Mouse (Mus musculus) liver (tissue): ENCODE measurements at regions not wholly inside any gene's neighbourhood (a gene's known extent, or its start where the extent isn't known, plus 50 kb on each side); places are given as distances from the start of the nearest gene placed in this dataset.

ENCODE experiments used
- DNase-seq: peaks from one replicate; pipeline ENCODE4 v3.0.0-alpha.2; 2020; ENCODE audit warnings: mixed read lengths

- DNase-seq, result no peak
Observed at GRCm38 (mm10) chr8:36304809-36305208, 539.2 kb downstream of the Gm19410 start.

GRCm38 (mm10) chr8:36306336-36306735 is 540.7 kb downstream of the Gm19410 start:
- no peak for DNase-seq

GRCm38 (mm10) chr8:36307496-36307895 is 541.9 kb downstream of the Gm19410 start:
- DNase-seq, result no peak

GRCm38 (mm10) chr8:36308056-36308455 is 542.5 kb downstream of the Gm19410 start:
- DNase-seq, result no peak

- DNase-seq, result no peak
Observed at GRCm38 (mm10) chr8:36309326-36309725, 543.7 kb downstream of the Gm19410 start.

- DNase-seq, result no peak
Observed at GRCm38 (mm10) chr8:36309952-36310351, 544.4 kb downstream of the Gm19410 start.

- no peak for DNase-seq
Observed at GRCm38 (mm10) chr8:36311734-36312133, 546.1 kb downstream of the Gm19410 start.

GRCm38 (mm10) chr8:36312963-36313362 is 547.4 kb downstream of the Gm19410 start:
- no peak for DNase-seq

- DNase-seq, result no peak
Observed at GRCm38 (mm10) chr8:36318396-36318795, 552.8 kb downstream of the Gm19410 start.

- no peak for DNase-seq
Observed at GRCm38 (mm10) chr8:36318884-36319283, 553.3 kb downstream of the Gm19410 start.

- DNase-seq, result no peak
Observed at GRCm38 (mm10) chr8:36319314-36319959, 553.8 kb downstream of the Gm19410 start.

- DNase-seq, result peak; percentile 24
Observed at GRCm38 (mm10) chr8:36322125-36322524, 556.5 kb downstream of the Gm19410 start.

GRCm38 (mm10) chr8:36322578-36322977 is 557.0 kb downstream of the Gm19410 start:
- DNase-seq, result no peak

- no peak for DNase-seq
Observed at GRCm38 (mm10) chr8:36338628-36339027, 573.0 kb downstream of the Gm19410 start.

- DNase-seq, result no peak
Observed at GRCm38 (mm10) chr8:36339449-36339848, 573.9 kb downstream of the Gm19410 start.

- DNase-seq, result no peak
Observed at GRCm38 (mm10) chr8:36340454-36340853, 574.9 kb downstream of the Gm19410 start.

- no peak for DNase-seq
Observed at GRCm38 (mm10) chr8:36341965-36342364, 576.4 kb downstream of the Gm19410 start.

- DNase-seq, result no peak
Observed at GRCm38 (mm10) chr8:36342650-36343049, 577.1 kb downstream of the Gm19410 start.

GRCm38 (mm10) chr8:36346682-36347324 is 581.2 kb downstream of the Gm19410 start:
- DNase-seq, result peak; percentile 73

- DNase-seq, result no peak
Observed at GRCm38 (mm10) chr8:36348067-36348466, 582.5 kb downstream of the Gm19410 start.

- no peak for DNase-seq
Observed at GRCm38 (mm10) chr8:36354926-36355325, 589.3 kb downstream of the Gm19410 start.

GRCm38 (mm10) chr8:36358998-36359397 is 593.4 kb downstream of the Gm19410 start:
- no peak for DNase-seq

GRCm38 (mm10) chr8:36361255-36361654 is 595.7 kb downstream of the Gm19410 start:
- DNase-seq, result peak; percentile 51

GRCm38 (mm10) chr8:36361818-36362217 is 596.2 kb downstream of the Gm19410 start:
- no peak for DNase-seq

- DNase-seq, result no peak
Observed at GRCm38 (mm10) chr8:36363291-36363690, 597.7 kb downstream of the Gm19410 start.
